Mouse (Mus musculus): ENCODE measurements around the gene Ghrh. TPM values are rescaled to one million over a fixed set of nuclear protein-coding genes. Genes with fewer than 3 reads are reported as not detected.

The Ghrh gene
- polyA plus RNA-seq, 1 experiment = not detected

- no peak for TF ChIP-seq GATA1 (IDR thresholded peaks at IDR 0.05; ENCODE audit: low read length)
These were observed 55.2 kb downstream of the Ghrh start for GRCm38 (mm10) chr2:157292093-157292492.

- TF ChIP-seq GATA1 (IDR thresholded peaks at IDR 0.05; ENCODE audit: low read length) = peak; percentile 49
These were observed 58.3 kb downstream of the Ghrh start for GRCm38 (mm10) chr2:157288996-157289395.

- TF ChIP-seq GATA1 (IDR thresholded peaks at IDR 0.05; ENCODE audit: low read length) = no peak
These were observed 59.8 kb downstream of the Ghrh start for GRCm38 (mm10) chr2:157287542-157287941.

- no peak for TF ChIP-seq GATA1 (IDR thresholded peaks at IDR 0.05; ENCODE audit: low read length)
These were observed 64.0 kb downstream of the Ghrh start for GRCm38 (mm10) chr2:157283321-157283720.

Other genes with a start within 250 kb of the Ghrh start
- gene Samhd1, start 212.2 kb downstream of the Ghrh start, polyA plus RNA-seq (2012) = 8.8 and 15.0 TPM in 2 replicates
- 7.3 and 10.2 TPM in 2 replicates for gene Rbl1, start 143.0 kb downstream of the Ghrh start, polyA plus RNA-seq (2012)
- gene Rpn2, start 68.5 kb downstream of the Ghrh start, polyA plus RNA-seq (2012) = 102 and 129 TPM in 2 replicates
- 0.21 and 0.53 TPM in 2 replicates for gene Mroh8, start 68.0 kb downstream of the Ghrh start, polyA plus RNA-seq (2012)
- 55.4 and 67.0 TPM in 2 replicates for gene Manbal, start 20.1 kb upstream of the Ghrh start, polyA plus RNA-seq (2012)
- gene Src, start 70.9 kb upstream of the Ghrh start, polyA plus RNA-seq (2012) = 0.40 and 0.48 TPM in 2 replicates
- not detected in 2 replicates for gene Nnat, start 212.6 kb upstream of the Ghrh start, polyA plus RNA-seq (2012)
- 18.6 and 19.9 TPM in 2 replicates for gene Blcap, start 223.8 kb upstream of the Ghrh start, polyA plus RNA-seq (2012)

Measured in G1E-ER4 (cell line).